Mouse (Mus musculus) C2C12 (cell line): ENCODE results near the gene Spem1.

Experiments
- CEBPB ChIP-seq: IDR thresholded peaks from one replicate; pipeline ENCODE4 v1.6.1; 2011; ENCODE audit warnings: low read depth, mild to moderate bottlenecking, control low read depth, moderate library complexity
- CTCF ChIP-seq: IDR thresholded peaks from one replicate; pipeline ENCODE4 v1.5.1; 2011; ENCODE audit not compliant: control insufficient read depth, insufficient read depth, insufficient read length
- MAX ChIP-seq: IDR thresholded peaks from one replicate; pipeline ENCODE4 v1.6.1; 2011; ENCODE audit warnings: mild to moderate bottlenecking, control low read depth
- MYOD1 ChIP-seq: IDR thresholded peaks from one replicate; pipeline ENCODE4 v1.6.1; 2011; ENCODE audit warnings: low read depth; ENCODE audit not compliant: control insufficient read depth, insufficient read length
- USF1 ChIP-seq: IDR thresholded peaks from one replicate; pipeline ENCODE4 v1.6.1; 2011; ENCODE audit warnings: low read depth, mild to moderate bottlenecking, control low read depth, moderate library complexity

DNA sequence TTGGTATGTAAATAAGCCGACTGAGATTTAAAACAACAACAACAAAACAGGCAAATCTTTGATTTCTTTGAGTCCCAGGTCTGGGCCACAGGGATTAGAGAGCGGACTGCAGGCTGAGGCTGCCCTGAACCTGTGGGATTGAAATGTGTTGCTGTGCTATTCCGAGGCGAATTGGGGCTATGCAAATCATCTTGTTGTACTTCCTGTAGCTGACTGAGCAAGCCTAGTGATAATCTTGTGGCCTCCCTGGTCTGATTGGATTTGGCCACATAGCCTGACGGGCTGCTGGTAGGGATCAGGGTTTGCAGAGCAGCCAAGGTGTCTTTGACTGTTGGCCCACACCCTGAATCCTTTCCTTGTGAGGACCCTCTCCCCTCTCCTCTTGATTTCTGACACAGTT, 47.0 kb downstream of the Spem1 start:
- TF ChIP-seq CTCF (no peak), MYOD1 (no peak), MAX (no peak), USF1 (no peak), CEBPB (no peak)
